Mouse (Mus musculus) spleen, adult 18-20 months (tissue): ENCODE measurements around the gene Soat2.

Experiments used
- DNase-seq, 2 experiments: peaks; one replicate each; pipeline ENCODE4 v3.0.0; 2022; ENCODE audit warnings: mixed read lengths in 2 of 2

Gene Soat2

GRCm38 (mm10) chr15:102192271-102192812 is 42.0 kb downstream of the Soat2 start:
- no peak for DNase-seq

GRCm38 (mm10) chr15:102192820-102193386 is 42.6 kb downstream of the Soat2 start:
- DNase-seq: no peak

GRCm38 (mm10) chr15:102193652-102194051 is 43.3 kb downstream of the Soat2 start:
- DNase-seq: no peak

GRCm38 (mm10) chr15:102194439-102194838 is 44.1 kb downstream of the Soat2 start:
- DNase-seq: no peak

- DNase-seq: no peak
Observed at GRCm38 (mm10) chr15:102195373-102195772, 45.0 kb downstream of the Soat2 start.

DNA sequence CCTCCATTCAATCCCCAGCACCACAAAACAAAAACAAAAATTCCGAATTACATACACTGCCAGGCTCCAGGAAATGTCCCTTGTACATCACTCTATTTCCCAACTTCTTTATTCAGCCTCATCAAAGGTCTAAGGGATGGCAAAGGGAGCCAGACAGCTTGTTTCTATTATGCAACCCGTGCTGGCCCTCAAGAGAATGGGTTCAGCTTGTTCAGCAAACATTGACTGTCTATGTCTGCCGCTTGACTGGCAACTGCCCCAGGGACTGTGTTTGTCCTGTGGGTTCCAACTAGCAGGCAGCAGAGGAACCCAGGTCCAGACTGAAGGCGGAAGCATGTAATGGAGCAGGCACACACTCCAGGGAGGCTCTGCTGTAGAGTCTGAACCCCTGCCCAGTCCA is 48.5 kb downstream of the Soat2 start:
- DNase-seq: no peak

DNA sequence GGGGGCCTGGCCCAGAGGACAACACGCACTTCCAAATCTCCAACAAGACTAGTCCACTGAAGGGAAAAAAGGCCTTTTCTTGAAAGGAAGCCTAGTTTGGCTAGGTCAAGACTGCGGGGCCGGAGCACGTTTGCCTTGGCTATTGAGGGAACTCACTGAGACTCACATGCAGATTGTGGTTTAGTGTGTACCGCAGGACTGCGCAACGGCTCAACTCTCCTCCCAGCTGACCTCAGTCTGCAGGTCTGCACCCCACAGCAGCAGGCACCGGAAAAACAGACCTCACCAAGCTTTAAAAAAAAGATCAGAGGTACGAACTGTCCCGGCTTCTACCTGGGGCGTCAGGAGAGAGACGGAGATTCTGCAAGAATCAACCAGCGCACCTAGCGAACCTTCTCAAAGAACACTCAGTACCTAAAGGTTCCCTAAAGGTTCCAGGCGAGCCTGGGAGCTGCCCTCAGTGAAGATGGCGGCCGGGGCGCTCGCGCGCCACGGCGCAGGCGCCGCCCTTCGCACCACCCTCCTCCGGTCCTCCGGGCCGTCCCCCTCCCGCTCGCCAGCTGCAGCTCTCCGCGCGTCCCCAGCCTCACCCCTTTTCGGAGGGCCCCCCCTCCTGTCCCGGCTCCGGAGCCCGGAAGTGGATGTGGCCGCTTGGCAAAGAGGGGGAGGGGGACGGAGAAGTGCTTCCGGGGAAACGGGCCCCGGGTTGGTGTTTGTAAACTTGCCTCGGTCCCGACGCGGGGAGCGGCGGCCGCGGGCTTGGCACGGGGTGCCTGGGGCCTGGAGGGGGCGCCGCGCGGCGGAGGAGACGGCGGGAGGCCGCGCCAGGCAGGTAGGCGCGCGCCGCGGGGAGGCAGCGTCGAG is 52.9 kb downstream of the Soat2 start, which contains the start of gene Zfp740:
Zfp740 (plus strand) TSS at position 279 of the 864 bp plus-strand sequence.
- peak; percentile 91 to 95 for DNase-seq

GRCm38 (mm10) chr15:102203835-102204381 is 53.6 kb downstream of the Soat2 start:
- DNase-seq: peak; percentile 59 to 68

GRCm38 (mm10) chr15:102204674-102205505 is 54.6 kb downstream of the Soat2 start, which contains the start of gene Csad:
Gene Csad, minus strand, starts transcription at chr15:102204724.
- no peak for DNase-seq

DNA sequence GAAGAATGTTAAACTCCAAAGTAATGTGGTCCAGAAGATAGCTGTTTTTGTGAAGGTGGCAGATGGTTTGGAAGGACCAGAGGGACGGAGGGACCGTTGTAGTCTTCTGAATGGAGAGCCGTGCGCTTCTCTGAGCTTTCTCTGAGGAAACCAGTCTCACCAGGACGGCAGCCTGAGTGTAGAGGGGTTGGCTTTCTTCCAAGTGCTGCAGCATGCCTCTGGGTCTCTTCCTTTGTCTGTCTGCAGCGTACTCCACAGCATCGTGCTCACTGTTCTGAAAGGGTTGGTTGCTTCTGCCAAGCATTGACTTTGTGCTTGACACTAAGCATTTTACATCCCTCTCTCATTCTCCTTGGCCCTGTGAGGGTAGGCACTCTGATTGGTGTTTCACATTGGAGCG is 55.5 kb downstream of the Soat2 start:
- no peak for DNase-seq

DNA sequence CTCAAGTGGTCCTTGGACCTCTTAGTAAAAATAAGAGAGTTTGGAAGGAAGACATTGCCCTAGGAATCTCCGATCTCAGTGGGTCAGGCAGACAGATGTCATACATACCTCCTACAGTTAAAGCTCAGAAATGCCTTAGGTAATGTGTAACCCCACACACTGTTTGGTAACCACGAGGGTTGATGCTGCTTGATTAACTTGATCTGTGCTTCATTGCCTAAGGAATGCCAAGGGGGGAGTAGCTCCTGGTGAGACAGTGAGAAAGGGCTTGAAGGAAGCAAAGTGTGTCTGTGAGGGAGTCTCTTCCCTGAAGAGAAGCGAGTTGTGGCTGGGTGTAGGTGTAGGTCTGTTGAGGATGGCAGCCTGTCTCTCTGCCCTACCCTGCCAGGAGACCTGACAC is 57.0 kb downstream of the Soat2 start:
- DNase-seq: no peak

DNA sequence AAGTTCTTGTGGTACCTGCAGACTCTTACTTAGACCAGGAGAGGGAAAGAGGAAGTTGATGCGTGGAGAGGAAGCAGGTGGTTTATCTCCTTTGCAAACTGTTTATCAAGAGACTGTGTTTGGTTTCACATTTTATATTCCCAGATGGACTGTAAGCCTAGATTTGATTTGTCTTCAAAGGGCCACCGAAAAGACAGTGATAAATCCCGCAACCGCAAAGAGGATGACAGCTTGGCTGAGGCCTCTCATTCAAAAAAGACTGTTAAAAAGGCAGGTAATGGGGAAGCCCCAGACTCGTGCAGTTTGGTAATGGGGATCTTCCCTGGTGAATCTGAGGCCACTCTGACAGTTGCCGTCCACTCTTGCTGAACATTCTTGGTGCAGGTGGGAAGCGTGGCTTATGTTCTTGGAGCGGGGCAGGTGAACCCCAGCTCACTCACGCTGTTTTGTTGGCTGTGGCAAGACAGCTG is 57.8 kb downstream of the Soat2 start:
- DNase-seq: peak in 1 of 2 experiments; percentile 41

GRCm38 (mm10) chr15:102209114-102209513 is 58.8 kb downstream of the Soat2 start:
- DNase-seq: no peak

DNA sequence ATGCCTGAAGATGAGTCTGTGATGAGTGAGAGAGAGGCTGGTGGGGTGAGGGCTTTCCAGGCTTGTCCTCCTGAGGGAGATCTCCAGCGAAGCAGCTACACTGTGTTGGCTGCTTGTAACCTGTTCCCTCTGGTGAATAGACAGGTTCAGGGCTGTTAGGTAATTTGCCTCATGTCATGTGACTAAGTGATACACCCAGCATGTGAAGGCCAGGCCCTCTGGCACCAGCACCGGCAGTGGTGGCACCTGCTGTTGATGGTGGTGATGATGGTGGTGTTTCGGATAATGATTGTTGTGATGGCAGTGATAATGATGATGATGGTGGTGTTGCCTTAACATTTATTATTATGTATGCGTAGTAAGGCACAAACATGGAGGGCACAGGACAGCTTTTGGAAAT is 60.5 kb downstream of the Soat2 start:
- DNase-seq: no peak

- DNase-seq: no peak
Observed at GRCm38 (mm10) chr15:102211895-102212294, 61.6 kb downstream of the Soat2 start.
